Mouse (Mus musculus) A20 (cell line): ENCODE results near the gene Bckdhb.
"Not testable (repeated sequence)": the region's sequence is repeated elsewhere in the genome, so short reads cannot be mapped to it uniquely, and the experiment has no call there.

Experiments used
- DNase-seq: peaks from one replicate; pipeline ENCODE4 v3.0.0-alpha.2; 2011; ENCODE audit warnings: low read depth, low spot score

Gene Bckdhb

GRCm38 (mm10) chr9:84045632-84046031 lies 120.7 kb downstream of the Bckdhb start:
- DNase-seq: no peak

GRCm38 (mm10) chr9:84046334-84046733 lies 121.4 kb downstream of the Bckdhb start:
- no peak for DNase-seq

GRCm38 (mm10) chr9:84046961-84047360 lies 122.0 kb downstream of the Bckdhb start:
- no peak for DNase-seq

- no peak for DNase-seq
These were observed 122.5 kb downstream of the Bckdhb start for GRCm38 (mm10) chr9:84047436-84047835.

- DNase-seq: no peak
These were observed 124.2 kb downstream of the Bckdhb start for GRCm38 (mm10) chr9:84049142-84049541.

GRCm38 (mm10) chr9:84050867-84051635 lies 126.1 kb downstream of the Bckdhb start:
- DNase-seq: no peak

- DNase-seq: no peak
These were observed 130.3 kb downstream of the Bckdhb start for GRCm38 (mm10) chr9:84055125-84055807.

GRCm38 (mm10) chr9:84060781-84061180 lies 135.8 kb downstream of the Bckdhb start:
- DNase-seq: not testable (repeated sequence)

GRCm38 (mm10) chr9:84063617-84064016 lies 138.7 kb downstream of the Bckdhb start:
- no peak for DNase-seq

GRCm38 (mm10) chr9:84064113-84064512 lies 139.2 kb downstream of the Bckdhb start:
- no peak for DNase-seq

GRCm38 (mm10) chr9:84070247-84070646 lies 145.3 kb downstream of the Bckdhb start:
- DNase-seq: no peak

GRCm38 (mm10) chr9:84070740-84071139 lies 145.8 kb downstream of the Bckdhb start:
- no peak for DNase-seq

GRCm38 (mm10) chr9:84072534-84072933 lies 147.6 kb downstream of the Bckdhb start:
- DNase-seq: no peak

GRCm38 (mm10) chr9:84073237-84073636 lies 148.3 kb downstream of the Bckdhb start:
- DNase-seq: no peak

GRCm38 (mm10) chr9:84083551-84083950 lies 158.6 kb downstream of the Bckdhb start:
- no peak for DNase-seq

- no peak for DNase-seq
These were observed 159.7 kb downstream of the Bckdhb start for GRCm38 (mm10) chr9:84084686-84085085.

- no peak for DNase-seq
These were observed 165.5 kb downstream of the Bckdhb start for GRCm38 (mm10) chr9:84090316-84091063.

GRCm38 (mm10) chr9:84092994-84093393 lies 168.0 kb downstream of the Bckdhb start:
- no peak for DNase-seq

- no peak for DNase-seq
These were observed 169.2 kb downstream of the Bckdhb start for GRCm38 (mm10) chr9:84094111-84094510.

GRCm38 (mm10) chr9:84096484-84097015 lies 171.6 kb downstream of the Bckdhb start:
- no peak for DNase-seq

- DNase-seq: no peak
These were observed 178.4 kb downstream of the Bckdhb start for GRCm38 (mm10) chr9:84103344-84103743.

GRCm38 (mm10) chr9:84106438-84106837 lies 181.5 kb downstream of the Bckdhb start:
- no peak for DNase-seq
